ENCODE assay signal across 8 mouse cellular contexts in the genomic region with DNA sequence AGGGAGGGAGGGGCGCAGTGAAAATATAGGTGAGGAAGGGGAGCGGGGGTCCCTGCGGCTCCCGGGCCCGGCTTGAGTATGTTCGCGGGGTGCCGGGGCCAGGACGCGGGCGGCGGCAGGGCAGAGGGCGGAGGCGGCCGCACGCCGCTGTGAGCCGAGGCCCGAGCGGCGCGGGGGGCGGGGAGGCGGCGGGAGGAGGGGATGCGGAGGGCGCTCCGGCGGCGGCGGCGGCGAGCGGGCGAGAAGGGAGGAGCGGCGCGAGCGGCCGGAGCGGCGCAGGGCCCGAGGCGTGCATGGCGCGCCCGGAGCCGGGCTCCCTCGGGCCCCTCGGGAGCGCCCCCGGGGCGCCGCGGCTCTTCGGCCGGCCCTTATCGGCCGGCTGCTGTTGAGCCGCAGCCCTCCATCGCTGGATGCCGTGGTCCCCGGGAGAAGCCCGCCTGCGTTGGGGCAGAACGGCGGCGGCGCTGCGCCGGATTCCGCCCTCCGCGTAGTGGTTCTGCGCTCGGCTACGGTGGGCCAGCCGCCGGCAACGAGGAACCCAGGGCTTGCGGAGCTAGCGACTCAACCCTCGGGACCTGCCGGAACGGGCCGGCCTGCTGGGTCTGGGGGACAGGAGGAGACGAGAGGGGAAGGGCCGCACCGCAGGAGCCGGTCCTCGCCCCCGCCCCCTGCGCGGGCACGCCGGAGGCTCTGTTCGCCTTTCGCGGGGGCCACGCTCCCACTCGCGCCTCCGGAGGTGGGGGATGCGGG. TPM values are rescaled to one million over a fixed set of nuclear protein-coding genes. Genes with fewer than 3 reads are reported as not detected.
DNase-seq lines count a peak whose midpoint lies in the region; ATAC-seq and TF ChIP-seq lines count a peak whose summit lies in the region.

A gene (plus strand): TSS at position 237 of the 750 bp plus-strand sequence.

- no peaks in the 10 kb centered on the region for H3K9me3 ChIP-seq in hindbrain, postnatal 0 days (ENCODE audit: low read length)
- H3K9me3 ChIP-seq in neural tube, embryonic 14.5 days (ENCODE audit: control insufficient read depth, low read length) = no peaks in the 10 kb centered on the region

- H3K4me1 ChIP-seq in hindbrain, postnatal 0 days (ENCODE audit: insufficient read depth, low read length) = peaks cover 23% of the 10 kb centered on the region
- H3K4me1 ChIP-seq in neural tube, embryonic 14.5 days (ENCODE audit: control insufficient read depth, insufficient read depth, low read length) = peaks cover 40% of the 10 kb centered on the region

- H3K36me3 ChIP-seq in hindbrain, postnatal 0 days (ENCODE audit: insufficient read depth, low read length) = no peaks in the 10 kb centered on the region
- no peaks in the 10 kb centered on the region for H3K36me3 ChIP-seq in neural tube, embryonic 14.5 days (ENCODE audit: control insufficient read depth, insufficient read depth, low read length)

- H3K27me3 ChIP-seq in hindbrain, postnatal 0 days (ENCODE audit: insufficient read depth, low read length) = no peaks in the 10 kb centered on the region
- H3K27me3 ChIP-seq in neural tube, embryonic 14.5 days (ENCODE audit: control insufficient read depth, insufficient read depth, low read length) = peaks cover 8% of the 10 kb centered on the region

- TF ChIP-seq CTCF in hindbrain, postnatal 0 days (IDR thresholded peaks at IDR 0.05; ENCODE audit: low read depth) = no peak

- ATAC-seq in hindbrain, postnatal 0 days = peak; percentile 50
- ATAC-seq in neural tube, embryonic 14.5 days (ENCODE audit: low read depth) = peak; percentile 60
- ATAC-seq in erythroid progenitor cell, adult 5-6 weeks (replicated peaks; ENCODE audit: low FRiP score, poor library complexity, severe bottlenecking) = no peak

- WGBS in hindbrain, postnatal 0 days = 1% methylated on average over 37 of the region's 104 CpGs
- WGBS in neural tube, embryonic 14.5 days = 2% methylated on average over 51 of the region's 104 CpGs

- peak within 1 kb of the TSS; percentile 84 for H3K4me3 ChIP-seq in hindbrain, postnatal 0 days (ENCODE audit: low read length)
- H3K4me3 ChIP-seq in neural tube, embryonic 14.5 days (ENCODE audit: low read depth, low read length) = peak within 1 kb of the TSS; percentile 81

- peak within 1 kb of the TSS; percentile 91 for H3K4me2 ChIP-seq in hindbrain, postnatal 0 days (ENCODE audit: low read depth, low read length)
- H3K4me2 ChIP-seq in neural tube, embryonic 14.5 days (ENCODE audit: low read depth, low read length) = peak within 1 kb of the TSS; percentile 56

- H3K27ac ChIP-seq in hindbrain, postnatal 0 days = peak within 1 kb of the TSS; percentile 88
- peak within 1 kb of the TSS; percentile 88 for H3K27ac ChIP-seq in neural tube, embryonic 14.5 days (ENCODE audit: low read depth, low read length)

- peak within 1 kb of the TSS; percentile 83 for H3K9ac ChIP-seq in hindbrain, postnatal 0 days (replicated peaks; ENCODE audit: low read length)
- peak within 1 kb of the TSS; percentile 93 for H3K9ac ChIP-seq in neural tube, embryonic 14.5 days (replicated peaks; ENCODE audit: low read depth, low read length)

- DNase-seq in layer of hippocampus, adult 8-10 months (ENCODE audit: low spot score in 2 of 2) = no peak
- no peak for DNase-seq in layer of hippocampus, adult 9-10 months (ENCODE audit: low spot score)
- DNase-seq in cerebellum, adult 11-12 months = peak; percentile 49
- DNase-seq in frontal cortex, adult 2 months (ENCODE audit: extremely low spot score in 1 of 2, low spot score in 1 of 2) = no peak
- DNase-seq in hindbrain, postnatal 0 days (ENCODE audit: low spot score) = peak; percentile 62
- DNase-seq in liver = peak; percentile 14

RNA-seq across cellular contexts. Expression of the gene that starts here (rescaled TPM):
- total RNA-seq in layer of hippocampus, adult 8-10 months (2022) = 10 to 100 TPM; 71.1 to 81.2 (median 79.8) TPM
- polyA plus RNA-seq in frontal cortex, adult 2 months (2012; rRNA removed) = 65.9 and 68.5 TPM in 2 replicates
- 82.7 and 85.5 TPM in 2 replicates for total RNA-seq in hindbrain, postnatal 0 days (2014; rRNA removed)
- polyA plus RNA-seq in hindbrain, postnatal 0 days (2015; fragmentation: Nextera tagmentation; extraction: Ambion mirVana) = 5.7 and 6.3 TPM in 2 replicates
- 8.3 and 8.8 TPM in 2 replicates for polyA plus RNA-seq in neural tube, embryonic 14.5 days (2014; fragmentation: Nextera tagmentation; extraction: Ambion mirVana)
- not detected in 2 replicates for total RNA-seq in erythroid progenitor cell, adult 5-6 weeks (2015; ENCODE audit: low replicate concordance)
- total RNA-seq in erythroid progenitor cell, adult 5-6 weeks (2017; ENCODE audit: low replicate concordance) = not detected in 2 replicates

Comparison
In these comparisons a context has a peak if more than half of its experiments do, and no peak if none do; other contexts are left out.
1. RNA of the gene that starts here (total RNA-seq): 82.7 to 85.5 TPM in hindbrain, postnatal 0 days and 71.1 to 81.2 TPM in layer of hippocampus, adult 8-10 months; not detected in erythroid progenitor cell, adult 5-6 weeks; every median in the first group is over 10 times any median in the second.
2. DNase-seq: peak in cerebellum, adult 11-12 months (single experiment), hindbrain, postnatal 0 days (single experiment) and liver (single experiment); none in layer of hippocampus, adult 8-10 months (0 of 2), layer of hippocampus, adult 9-10 months (single experiment) and frontal cortex, adult 2 months (0 of 2).